Mouse (Mus musculus) limb, embryonic 14.5 days (tissue): ENCODE measurements around the gene Rbfox3. TPM values are rescaled to one million over a fixed set of nuclear protein-coding genes. Genes with fewer than 3 reads are reported as not detected.

ENCODE experiments used
- ATAC-seq: fragments of 200-750 bp; cut with Nextera tagmentation; 2 replicates; pipeline ENCODE4 v1.8.0; 2017; ENCODE audit warnings: low read depth, moderate number of reproducible peaks, moderate TSS enrichment; ENCODE audit not compliant: low FRiP score
- DNase-seq: peaks from one replicate; pipeline ENCODE4 v3.0.0-alpha.2; 2015; ENCODE audit warnings: low spot score
- H3K27ac ChIP-seq: fragments of 300-500 bp; sonication (generic); replicated peaks from 2 replicates; pipeline ENCODE4 v1.5.1; 2014; ENCODE audit warnings: low read depth, mild to moderate bottlenecking, low read length, moderate library complexity, mixed read lengths
- H3K27me3 ChIP-seq: fragments of 300-500 bp; sonication (generic); 2 replicates; pipeline ENCODE4 v1.6.1; 2014; ENCODE audit warnings: low read length, mixed read lengths; ENCODE audit not compliant: control insufficient read depth, insufficient read depth
- H3K36me3 ChIP-seq: fragments of 300-500 bp; sonication (generic); 2 replicates; pipeline ENCODE4 v1.6.1; 2014; ENCODE audit warnings: mild to moderate bottlenecking, low read length, moderate library complexity, mixed read lengths; ENCODE audit not compliant: control insufficient read depth, insufficient read depth
- H3K4me1 ChIP-seq: fragments of 300-500 bp; sonication (generic); 2 replicates; pipeline ENCODE4 v1.6.1; 2014; ENCODE audit warnings: antibody characterized with exemption, low read length, mixed read lengths; ENCODE audit not compliant: control insufficient read depth, insufficient read depth
- H3K4me2 ChIP-seq: fragments of 300-500 bp; sonication (generic); replicated peaks from 2 replicates; pipeline ENCODE4 v1.6.1; 2014; ENCODE audit warnings: low read depth, mild to moderate bottlenecking, low read length, moderate library complexity; ENCODE audit not compliant: severe bottlenecking
- H3K4me3 ChIP-seq: fragments of 300-500 bp; sonication (generic); replicated peaks from 2 replicates; pipeline ENCODE4 v1.5.1; 2014; ENCODE audit warnings: low read length
- H3K9ac ChIP-seq: fragments of 300-500 bp; sonication (generic); 2 replicates; pipeline ENCODE4 v1.6.1; 2014; ENCODE audit warnings: mild to moderate bottlenecking, low read depth, low read length, moderate library complexity; ENCODE audit not compliant: severe bottlenecking
- H3K9me3 ChIP-seq: fragments of 300-500 bp; sonication (generic); 2 replicates; pipeline ENCODE4 v1.6.1; 2016; ENCODE audit warnings: low read length; ENCODE audit not compliant: control insufficient read depth
- POLR2A ChIP-seq: fragments of 200-500 bp; IDR thresholded peaks from 2 replicates; pipeline ENCODE4 v1.8.0; 2012; ENCODE audit warnings: inconsistent platforms, mild to moderate bottlenecking, moderate library complexity, borderline replicate concordance; ENCODE audit not compliant: insufficient read depth, insufficient read length; ENCODE audit errors: extremely low read depth
- WGBS: fragments of 180-500 bp; shearing (Covaris S2); extraction: QIAGEN DNeasy Blood & Tissue Kit; methylation state at CpG from one replicate; pipeline ENCODE4 v1.1.7; 2014; 5-methylcytosine and 5-hydroxymethylcytosine counted together
- polyA plus RNA-seq, 2 experiments: library from polyadenylated mRNA; depleted of rRNA in 1 of 2; stranded (reverse) in 1 of 2; unstranded in 1 of 2; fragments of >200 nt; fragmentation: Nextera tagmentation in 1 of 2; extraction: Ambion mirVana in 1 of 2; gene quantifications; 2 replicates each; pipeline versions ENCODE4 v1.2.1 to v1.2.3; 2012 to 2014

Gene Rbfox3
- polyA plus RNA-seq, 2 experiments: 0.43 to 0.44 TPM

DNA sequence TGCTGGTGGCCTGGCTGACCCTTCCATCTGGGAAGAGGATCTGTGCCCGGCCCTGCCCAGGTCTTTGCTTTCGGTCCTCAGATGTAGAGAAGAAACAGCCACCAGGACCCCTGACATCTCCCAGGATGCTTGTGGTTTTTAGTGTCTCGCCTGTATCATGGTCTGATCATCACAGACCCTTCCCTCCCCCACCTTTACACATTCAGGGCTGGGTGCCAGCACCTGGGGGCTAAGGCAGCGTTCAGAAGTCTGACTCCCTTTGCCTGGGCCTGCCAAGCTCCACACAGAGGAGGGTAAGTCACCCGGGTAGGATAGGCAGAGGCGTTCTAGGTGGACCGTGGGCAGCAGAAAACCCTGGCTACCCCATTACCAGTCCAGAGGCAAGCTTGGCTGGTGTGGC lies 403.1 kb downstream of the Rbfox3 start:
- Histone ChIP-seq H3K27me3 (peaks cover 12% of the 10 kb centered on the region; the same call in 1 of the 2 replicates), H3K36me3 (no peaks in the 10 kb centered on the region), H3K4me2 (no peak overlapping the region), H3K9ac (no peak overlapping the region), H3K9me3 (no peaks in the 10 kb centered on the region), H3K4me3 (no peak overlapping the region), H3K27ac (no peak overlapping the region), H3K4me1 (peaks cover 16% of the 10 kb centered on the region)
- WGBS: 72% methylated on average over 7 of the region's 7 CpGs
- TF ChIP-seq POLR2A: no peak
- DNase-seq (no peak), ATAC-seq (no peak)

DNA sequence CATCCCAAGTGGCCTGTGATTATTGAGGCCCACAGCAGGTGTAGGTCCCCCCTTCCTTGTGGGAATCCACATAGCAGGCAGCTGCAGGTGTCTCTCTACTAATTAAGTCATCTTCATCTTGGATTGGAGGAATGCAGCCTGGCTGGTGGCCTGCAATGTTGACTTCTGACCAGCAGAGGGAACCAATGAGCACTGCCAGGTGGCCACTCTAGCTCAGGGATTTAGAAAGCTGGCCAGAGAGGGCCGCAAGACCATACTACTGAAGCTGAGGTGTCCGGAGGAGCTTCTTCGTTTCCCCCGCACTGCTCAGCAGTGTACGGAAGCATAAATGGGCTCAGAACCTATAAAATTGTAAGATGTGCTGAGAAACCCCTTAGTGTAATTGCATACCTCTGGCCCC lies 403.5 kb downstream of the Rbfox3 start:
- Histone ChIP-seq H3K27me3 (peaks cover 12% of the 10 kb centered on the region; the same call in 1 of the 2 replicates), H3K4me3 (no peak overlapping the region), H3K4me1 (peaks cover 13% of the 10 kb centered on the region), H3K36me3 (no peaks in the 10 kb centered on the region), H3K27ac (no peak overlapping the region), H3K9me3 (no peaks in the 10 kb centered on the region), H3K9ac (no peak overlapping the region), H3K4me2 (no peak overlapping the region)
- 21% methylated on average over 5 of the region's 5 CpGs for WGBS
- ATAC-seq (no peak), DNase-seq (peak; percentile 68)
- no peak for TF ChIP-seq POLR2A

DNA sequence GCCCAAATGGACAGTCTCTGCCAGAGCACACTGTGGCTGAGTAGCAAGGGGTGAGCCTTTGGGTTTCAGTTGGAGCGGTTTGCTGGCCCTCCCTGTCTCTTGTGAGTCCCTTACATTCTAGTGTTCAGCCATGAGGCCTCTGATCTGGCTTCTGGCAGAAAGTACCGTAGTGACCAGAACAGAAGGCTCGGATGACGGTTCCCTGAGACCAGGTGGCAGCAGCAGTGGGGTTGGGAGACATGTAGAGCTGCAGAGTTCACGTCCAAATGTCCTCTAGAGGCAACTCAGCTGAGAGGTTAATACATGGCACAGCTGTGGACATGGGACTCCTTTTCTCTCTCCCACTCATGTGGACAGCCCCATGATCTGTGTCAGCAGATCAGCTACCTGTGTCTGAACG lies 404.3 kb downstream of the Rbfox3 start:
- Histone ChIP-seq H3K27me3 (peaks cover 12% of the 10 kb centered on the region; the same call in 1 of the 2 replicates), H3K4me2 (no peak overlapping the region), H3K9ac (no peak overlapping the region), H3K9me3 (no peaks in the 10 kb centered on the region), H3K27ac (no peak overlapping the region), H3K4me3 (no peak overlapping the region), H3K4me1 (peaks cover 5% of the 10 kb centered on the region), H3K36me3 (no peaks in the 10 kb centered on the region)
- DNase-seq (no peak), ATAC-seq (no peak)
- no peak for TF ChIP-seq POLR2A
- 70% methylated on average over 6 of the region's 6 CpGs for WGBS

DNA sequence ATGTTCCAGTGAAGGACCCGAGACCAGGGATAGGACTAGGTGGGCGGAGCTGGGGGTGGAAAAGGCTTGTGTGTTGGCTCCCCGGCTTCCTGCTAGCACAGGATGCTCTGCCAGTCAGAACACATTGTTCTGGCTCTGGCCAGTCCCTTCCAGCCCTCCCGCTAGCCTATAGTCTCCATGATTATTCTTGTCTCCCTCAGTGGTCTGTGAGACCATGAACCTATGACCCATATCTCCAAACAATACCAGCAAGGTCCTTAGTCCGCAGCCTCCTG lies 407.3 kb downstream of the Rbfox3 start:
- H3K36me3 ChIP-seq: no peaks in the 10 kb centered on the region

DNA sequence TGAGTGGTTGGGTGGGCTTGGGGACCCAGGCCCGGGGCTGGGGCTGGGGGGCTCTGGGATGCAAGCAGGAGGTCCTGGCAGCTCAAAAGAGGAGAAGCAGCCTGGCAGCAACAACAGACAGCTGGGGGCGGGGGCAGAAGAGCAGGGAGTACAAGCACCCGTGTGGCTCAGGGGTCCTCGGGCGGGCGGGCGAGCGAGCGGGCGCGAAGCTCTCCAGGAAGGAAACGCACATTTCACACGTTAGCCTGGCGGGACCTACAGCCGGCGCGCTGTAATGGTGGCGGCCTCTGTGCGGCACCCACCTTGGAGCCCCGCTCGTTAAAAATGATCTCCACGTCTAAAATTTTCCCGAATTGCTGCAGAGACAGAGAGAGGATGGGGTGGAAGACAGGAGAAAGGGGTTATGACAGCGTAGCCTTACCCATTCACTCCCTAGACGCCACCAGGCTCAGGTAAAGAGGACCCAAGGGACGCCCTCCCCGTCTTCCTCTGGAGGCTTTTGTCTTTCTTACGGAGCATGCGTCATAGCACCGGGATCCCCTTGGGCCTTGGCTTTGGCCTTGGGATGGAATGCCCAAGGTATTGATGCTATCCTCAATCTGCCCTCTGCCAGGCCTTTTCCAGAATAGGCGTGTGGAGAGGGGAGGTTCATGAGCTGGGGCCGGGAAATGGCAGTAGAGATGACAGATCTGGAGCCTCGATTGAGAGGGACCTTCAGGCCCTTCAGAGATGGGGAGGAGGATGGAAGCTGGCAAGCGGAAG lies 407.8 kb downstream of the Rbfox3 start:
- H3K9me3 ChIP-seq: no peaks in the 10 kb centered on the region
- no peaks in the 10 kb centered on the region for H3K4me1 ChIP-seq
- TF ChIP-seq POLR2A: no peak
- H3K36me3 ChIP-seq: no peaks in the 10 kb centered on the region
- 0 out of 2 replicates have a peak overlapping the region, but pooled peaks have one; percentile 16 for H3K9ac ChIP-seq
- no peak overlapping the region for H3K27ac ChIP-seq
- H3K27me3 ChIP-seq: peaks cover 12% of the 10 kb centered on the region; the same call in 1 of the 2 replicates
- H3K4me3 ChIP-seq: no peak overlapping the region
- WGBS: 22% methylated on average over 33 of the region's 34 CpGs
- no peak overlapping the region for H3K4me2 ChIP-seq
- DNase-seq (no peak), ATAC-seq (no peak)

More for the DNA sequence above, 407.3 kb downstream of the Rbfox3 start:
- 71% methylated on average over 5 of the region's 5 CpGs for WGBS
- no peaks in the 10 kb centered on the region for H3K4me1 ChIP-seq
- H3K9me3 ChIP-seq: no peaks in the 10 kb centered on the region
- no peak overlapping the region for H3K4me2 ChIP-seq
- TF ChIP-seq POLR2A: no peak
- no peak overlapping the region for H3K27ac ChIP-seq
- H3K9ac ChIP-seq: no peak overlapping the region
- ATAC-seq: no peak
- peaks cover 12% of the 10 kb centered on the region; the same call in 1 of the 2 replicates for H3K27me3 ChIP-seq
- H3K4me3 ChIP-seq: no peak overlapping the region
- no peak for DNase-seq
